Mouse (Mus musculus): Measurements from ENCODE around the gene Mcpt4. TPM values are rescaled to one million over a fixed set of nuclear protein-coding genes. Genes with fewer than 3 reads are reported as not detected.
"Not testable (repeated sequence)": the region's sequence is repeated elsewhere in the genome, so short reads cannot be mapped to it uniquely, and the experiment has no call there.

The Mcpt4 gene
- polyA plus RNA-seq, 1 experiment from 2014 or later = not detected

DNA sequence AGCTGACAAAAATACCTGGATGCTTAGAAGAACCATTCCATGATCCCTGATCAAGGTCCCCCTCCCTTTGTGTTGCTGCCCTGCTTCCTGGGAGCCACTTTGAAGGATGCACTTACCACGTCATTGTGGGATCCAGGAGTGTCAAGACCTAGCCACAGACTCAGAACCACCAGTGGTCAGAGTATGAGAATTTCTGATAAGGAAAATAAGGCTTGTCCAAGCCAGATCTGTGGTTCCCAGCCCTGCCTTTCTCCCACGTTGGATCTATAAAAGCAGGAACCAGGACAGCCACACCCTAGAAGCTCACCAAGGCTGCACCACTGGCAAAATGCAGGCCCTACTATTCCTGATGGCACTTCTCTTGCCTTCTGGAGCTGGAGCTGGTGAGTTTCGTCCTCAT is 44.4 kb downstream of the Mcpt4 start, which contains the start of gene Mcpt1:
Gene Mcpt1, plus strand, starts transcription at position 301 of the 400 bp plus-strand sequence.
- H3K36me3 ChIP-seq (ENCODE audit: control insufficient read depth, insufficient read depth); H3K27me3 ChIP-seq (ENCODE audit: control insufficient read depth, insufficient read depth, low read depth, low read length); H3K27ac ChIP-seq (ENCODE audit: low read length); H3K4me2 ChIP-seq (ENCODE audit: low read depth, low read length); H3K9me3 ChIP-seq (replicated peaks; ENCODE audit: control insufficient read depth, low read length); H3K9ac ChIP-seq (ENCODE audit: low read depth, low read length); H3K4me3 ChIP-seq (ENCODE audit: low read depth, low read length); ATAC-seq (ENCODE audit: low read depth): not testable (repeated sequence)
- H3K4me1 ChIP-seq (ENCODE audit: control insufficient read depth, low read depth, low read length) = peaks cover 11% of the 10 kb centered on the region
- 33% methylated on average over 3 of the region's 3 CpGs for WGBS (ENCODE audit: insufficient replicate concordance)

DNA sequence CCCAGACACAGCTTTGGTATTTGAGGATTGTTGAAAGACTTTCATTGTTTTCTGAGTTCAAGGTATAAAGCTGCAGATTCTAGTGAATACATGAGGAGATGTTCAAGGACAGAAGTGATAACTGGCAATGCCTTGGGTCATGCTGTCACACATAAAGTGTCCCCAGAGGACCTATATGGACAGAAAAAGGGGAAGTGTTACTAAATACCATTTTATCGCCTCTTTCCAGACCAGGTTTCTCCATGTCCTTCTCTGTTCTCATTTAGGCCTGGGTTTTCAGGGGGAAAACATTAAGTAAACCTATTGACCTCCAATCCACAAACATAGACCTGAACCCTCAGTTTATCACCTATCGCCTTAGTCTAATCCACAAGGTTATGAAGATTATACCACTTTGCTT is 48.2 kb downstream of the Mcpt4 start:
- H3K27ac ChIP-seq (ENCODE audit: low read length) = no peak overlapping the region
- H3K4me2 ChIP-seq (ENCODE audit: low read depth, low read length) = no peak overlapping the region
- WGBS (ENCODE audit: insufficient replicate concordance) = 64% methylated on average over 2 of the region's 2 CpGs

DNA sequence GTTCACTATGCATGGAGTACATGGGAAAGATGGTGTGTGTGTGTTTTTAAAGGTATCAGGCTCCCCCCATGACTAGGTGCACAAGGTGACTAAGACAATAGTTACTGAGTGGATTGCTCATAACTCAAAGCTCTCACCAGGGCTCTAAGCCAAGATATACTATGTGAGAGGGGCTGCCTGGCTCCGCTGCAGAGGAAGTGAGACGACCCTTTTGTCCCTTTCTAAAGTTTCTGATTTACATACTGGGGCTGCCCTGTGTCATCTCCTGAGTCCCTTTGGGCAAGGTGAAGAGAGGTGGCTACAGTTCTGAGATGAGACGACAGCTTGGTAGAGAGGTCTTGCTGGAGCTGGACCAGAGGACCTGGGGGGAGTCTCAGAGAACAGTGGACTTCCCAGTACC is 49.0 kb downstream of the Mcpt4 start:
- H3K27me3 ChIP-seq (ENCODE audit: control insufficient read depth, insufficient read depth, low read depth, low read length) = no peaks in the 10 kb centered on the region
- no peaks in the 10 kb centered on the region for H3K36me3 ChIP-seq (ENCODE audit: control insufficient read depth, insufficient read depth)
- H3K27ac ChIP-seq (ENCODE audit: low read length) = no peak overlapping the region
- 58% methylated on average over 3 of the region's 3 CpGs for WGBS (ENCODE audit: insufficient replicate concordance)
- no peak for ATAC-seq (ENCODE audit: low read depth)
- H3K4me2 ChIP-seq (ENCODE audit: low read depth, low read length) = no peak overlapping the region
- H3K4me1 ChIP-seq (ENCODE audit: control insufficient read depth, low read depth, low read length) = no peaks in the 10 kb centered on the region
- no peaks in the 10 kb centered on the region for H3K9me3 ChIP-seq (replicated peaks; ENCODE audit: control insufficient read depth, low read length)
- H3K9ac ChIP-seq (ENCODE audit: low read depth, low read length) = no peak overlapping the region
- H3K4me3 ChIP-seq (ENCODE audit: low read depth, low read length) = no peak overlapping the region

More for the DNA sequence above, 48.2 kb downstream of the Mcpt4 start:
- no peaks in the 10 kb centered on the region for H3K27me3 ChIP-seq (ENCODE audit: control insufficient read depth, insufficient read depth, low read depth, low read length)
- H3K9ac ChIP-seq (ENCODE audit: low read depth, low read length) = no peak overlapping the region
- no peaks in the 10 kb centered on the region for H3K9me3 ChIP-seq (replicated peaks; ENCODE audit: control insufficient read depth, low read length)
- no peaks in the 10 kb centered on the region for H3K36me3 ChIP-seq (ENCODE audit: control insufficient read depth, insufficient read depth)
- no peak for ATAC-seq (ENCODE audit: low read depth)
- H3K4me3 ChIP-seq (ENCODE audit: low read depth, low read length) = no peak overlapping the region
- H3K4me1 ChIP-seq (ENCODE audit: control insufficient read depth, low read depth, low read length) = no peaks in the 10 kb centered on the region

Small RNAs within 50 kb of the gene (microRNA-seq; reads per million reads assigned to microRNA genes)
- gene Mir6949 = not detected

Other genes starting within 250 kb of the Mcpt4 start
- 0.71 TPM in 2 replicates for gene Nfatc4, start 239.2 kb downstream of the Mcpt4 start, polyA plus RNA-seq (2015; fragmentation: Nextera tagmentation; extraction: Ambion mirVana)
- 2.7 and 2.9 TPM in 2 replicates for gene Nynrin, start 208.3 kb downstream of the Mcpt4 start, polyA plus RNA-seq (2015; fragmentation: Nextera tagmentation; extraction: Ambion mirVana)
- 0.26 TPM in 2 replicates for gene Cbln3, start 177.9 kb downstream of the Mcpt4 start, polyA plus RNA-seq (2015; fragmentation: Nextera tagmentation; extraction: Ambion mirVana)
- 10.9 and 12.8 TPM in 2 replicates for gene Khnyn, start 177.4 kb downstream of the Mcpt4 start, polyA plus RNA-seq (2015; fragmentation: Nextera tagmentation; extraction: Ambion mirVana)
- 11.9 and 14.6 TPM in 2 replicates for gene Sdr39u1, start 162.0 kb downstream of the Mcpt4 start, polyA plus RNA-seq (2015; fragmentation: Nextera tagmentation; extraction: Ambion mirVana)
- gene Cma1, start 117.6 kb downstream of the Mcpt4 start, polyA plus RNA-seq (2015; fragmentation: Nextera tagmentation; extraction: Ambion mirVana) = 0.67 TPM in 2 replicates
- gene Cma2, start 111.3 kb downstream of the Mcpt4 start, polyA plus RNA-seq (2015; fragmentation: Nextera tagmentation; extraction: Ambion mirVana) = not detected in 2 replicates
- gene Mcpt1, start 44.3 kb downstream of the Mcpt4 start, polyA plus RNA-seq (2015; fragmentation: Nextera tagmentation; extraction: Ambion mirVana) = 0.09 TPM in 1 of 2 replicates, not detected in the other
- gene Mcpt9, start 31.8 kb downstream of the Mcpt4 start, polyA plus RNA-seq (2015; fragmentation: Nextera tagmentation; extraction: Ambion mirVana) = not detected in 2 replicates
- gene Mcpt2, start 20.3 kb downstream of the Mcpt4 start, polyA plus RNA-seq (2015; fragmentation: Nextera tagmentation; extraction: Ambion mirVana) = 0.12 and 0.15 TPM in 2 replicates
- gene Mcpt8, start 23.0 kb upstream of the Mcpt4 start, polyA plus RNA-seq (2015; fragmentation: Nextera tagmentation; extraction: Ambion mirVana) = 4.3 and 7.3 TPM in 2 replicates
- gene Ctsg, start 40.3 kb upstream of the Mcpt4 start, polyA plus RNA-seq (2015; fragmentation: Nextera tagmentation; extraction: Ambion mirVana) = 34.2 and 40.5 TPM in 2 replicates
- not detected in 2 replicates for gene Gzme, start 58.3 kb upstream of the Mcpt4 start, polyA plus RNA-seq (2015; fragmentation: Nextera tagmentation; extraction: Ambion mirVana)
- gene Gzmd, start 70.3 kb upstream of the Mcpt4 start, polyA plus RNA-seq (2015; fragmentation: Nextera tagmentation; extraction: Ambion mirVana) = not detected in 2 replicates
- gene Gzmg, start 97.3 kb upstream of the Mcpt4 start, polyA plus RNA-seq (2015; fragmentation: Nextera tagmentation; extraction: Ambion mirVana) = not detected in 2 replicates
- not detected in 2 replicates for gene Gzmn, start 112.3 kb upstream of the Mcpt4 start, polyA plus RNA-seq (2015; fragmentation: Nextera tagmentation; extraction: Ambion mirVana)
- gene Gzmf, start 149.1 kb upstream of the Mcpt4 start, polyA plus RNA-seq (2015; fragmentation: Nextera tagmentation; extraction: Ambion mirVana) = not detected in 2 replicates
- 0.11 TPM in 1 of 2 replicates, not detected in the other for gene Gzmc, start 172.3 kb upstream of the Mcpt4 start, polyA plus RNA-seq (2015; fragmentation: Nextera tagmentation; extraction: Ambion mirVana)
- 0.77 and 0.83 TPM in 2 replicates for gene Gzmb, start 199.9 kb upstream of the Mcpt4 start, polyA plus RNA-seq (2015; fragmentation: Nextera tagmentation; extraction: Ambion mirVana)

All from liver, embryonic 16.5 days (tissue).